9 mouse cellular contexts compared by ENCODE assay signal in the genomic region with DNA sequence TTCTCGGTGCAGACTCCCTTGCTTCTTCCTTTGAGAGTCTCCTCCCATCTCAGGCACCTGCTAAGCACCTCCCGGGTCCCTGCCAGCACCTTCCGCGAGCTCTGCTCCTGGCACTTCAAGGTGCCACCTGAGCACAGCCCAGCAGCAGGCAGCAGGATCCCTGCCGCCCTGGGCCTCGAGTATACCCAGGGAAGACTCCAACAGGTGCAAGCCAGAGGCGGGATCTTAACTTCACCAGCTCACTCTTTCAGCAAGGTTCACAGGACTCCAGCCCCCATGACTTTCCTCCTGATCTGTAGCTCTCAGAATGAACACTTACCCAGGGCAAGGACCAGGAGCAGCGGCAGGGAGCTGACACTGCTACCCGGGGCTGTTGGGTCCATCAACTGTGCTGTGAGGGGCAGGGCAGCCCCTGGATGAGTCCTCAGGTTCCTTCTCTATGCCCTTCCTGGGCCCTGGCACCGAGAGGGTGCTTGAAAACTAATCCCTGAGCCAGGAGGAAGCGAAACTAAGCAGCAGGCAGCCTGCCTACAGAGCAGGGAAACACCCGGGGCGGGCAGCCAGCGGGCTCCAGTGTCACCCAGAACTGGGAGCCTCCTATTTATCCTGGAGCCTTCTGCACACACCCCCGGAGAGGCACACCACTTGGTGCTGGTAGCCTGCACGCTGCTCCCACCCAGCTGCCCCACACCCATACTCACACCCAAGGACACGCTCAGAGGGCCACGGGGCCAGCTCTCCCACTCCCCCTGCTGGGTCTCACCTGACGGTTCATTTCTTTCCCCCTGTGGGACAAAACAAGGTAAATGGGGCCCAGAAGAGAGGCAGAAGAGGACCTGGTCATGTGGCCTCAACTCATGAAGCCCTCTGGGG. TPM values are rescaled to one million over a fixed set of nuclear protein-coding genes. Genes with fewer than 3 reads are reported as not detected.
DNase-seq lines count a peak whose midpoint lies in the region; ATAC-seq and TF ChIP-seq lines count a peak whose summit lies in the region.
"Had no signal": no experiment of that assay in that cellular context is flagged by ENCODE, and none has a peak within 500 bp of the region (broad histone marks: within the 10 kb centered on the region; RNA-seq: fewer than 3 reads in every experiment).

Gene Btc, minus strand, starts transcription at position 656 of the 873 bp plus-strand sequence.

- H3K4me2 ChIP-seq in hindbrain, embryonic 16.5 days (ENCODE audit: low read length), result peak within 1 kb of the TSS; percentile 53

- peak; percentile 20 for DNase-seq in MEL-GATA-1-ER (ENCODE audit: extremely low read depth, low read depth)
- peak; percentile 17 to 26 for DNase-seq in cerebellum, postnatal 14 days
- peak; percentile 92 for DNase-seq in gastrocnemius, adult 2 months
- peak; percentile 27 to 33 for DNase-seq in left cerebral cortex, adult 2 months (ENCODE audit: extremely low spot score in 1 of 2, low spot score in 2 of 2)
- peak; percentile 42 for DNase-seq in right cerebral cortex, adult 18-20 months
- DNase-seq in urinary bladder, postnatal 10 days (ENCODE audit: low spot score), result peak; percentile 10

- H3K9ac ChIP-seq in hindbrain, embryonic 16.5 days (ENCODE audit: low read depth, low read length), result peak within 1 kb of the TSS; percentile 48

- H3K27me3 ChIP-seq in hindbrain, embryonic 16.5 days (replicated peaks; ENCODE audit: control insufficient read depth, insufficient read depth, low read length), result no peaks in the 10 kb centered on the region
- H3K27me3 ChIP-seq in megakaryocyte, embryonic 14.5 days (replicated peaks), result peaks cover 7% of the 10 kb centered on the region

- WGBS in hindbrain, embryonic 16.5 days, result 12% methylated on average over 16 of the region's 19 CpGs

- H3K36me3 ChIP-seq in hindbrain, embryonic 16.5 days (ENCODE audit: control insufficient read depth, insufficient read depth, low read length), result no peaks in the 10 kb centered on the region
- H3K36me3 ChIP-seq in megakaryocyte, embryonic 14.5 days (replicated peaks; ENCODE audit: low read length), result no peaks in the 10 kb centered on the region

- peaks cover 5% of the 10 kb centered on the region for H3K4me1 ChIP-seq in hindbrain, embryonic 16.5 days (ENCODE audit: control insufficient read depth, insufficient read depth, low read depth, low read length)
- peaks cover 11% of the 10 kb centered on the region for H3K4me1 ChIP-seq in megakaryocyte, embryonic 14.5 days

- H3K27ac ChIP-seq in gastrocnemius, adult 2 months, result peak within 1 kb of the TSS; percentile 84
- no peak within 1 kb of the TSS for H3K27ac ChIP-seq in hindbrain, embryonic 16.5 days (ENCODE audit: low read depth, low read length)
- no peak within 1 kb of the TSS for H3K27ac ChIP-seq in left cerebral cortex, adult 2 months
- H3K27ac ChIP-seq: macrophage had no signal

- ATAC-seq in hindbrain, embryonic 16.5 days, result peak; percentile 69

- intact Hi-C loops in gastrocnemius, adult 2 months (cut with DNase I), result loop anchor here (5.0 kb wide), 1 partner anchor 80 kb away; no protein-coding TSS in a partner anchor
- intact Hi-C loops in left cerebral cortex, adult 2 months (cut with DNase I), result no loop called here

- no peaks in the 10 kb centered on the region for H3K9me3 ChIP-seq in hindbrain, embryonic 16.5 days (ENCODE audit: control insufficient read depth, low read length)
- H3K9me3 ChIP-seq in megakaryocyte, embryonic 14.5 days, result no peaks in the 10 kb centered on the region

- H3K4me3 ChIP-seq in gastrocnemius, adult 2 months, result peak within 1 kb of the TSS; percentile 79
- H3K4me3 ChIP-seq in hindbrain, embryonic 16.5 days (ENCODE audit: low read length), result peak within 1 kb of the TSS; percentile 34
- peak within 1 kb of the TSS; percentile 47 for H3K4me3 ChIP-seq in left cerebral cortex, adult 2 months
- H3K4me3 ChIP-seq in megakaryocyte, embryonic 14.5 days (replicated peaks), result peak within 1 kb of the TSS; percentile 93

- TF ChIP-seq CTCF in gastrocnemius, adult 2 months (IDR thresholded peaks at IDR 0.05), result peak; percentile 57
- peak; percentile 50 for TF ChIP-seq CTCF in left cerebral cortex, adult 2 months (IDR thresholded peaks at IDR 0.05)

RNA-seq across cellular contexts. Expression of gene Btc, which starts in this region (rescaled TPM):
- total RNA-seq in gastrocnemius, adult 2 months (2021), result under 1 TPM; 0.15 to 0.67 TPM
- polyA plus RNA-seq in hindbrain, embryonic 16.5 days (2015; fragmentation: Nextera tagmentation; extraction: Ambion mirVana), result 0.08 TPM in 1 of 2 replicates, not detected in the other
- total RNA-seq in left cerebral cortex, adult 2 months (2021), result under 1 TPM; 0.30 to 0.50 TPM
- not detected in 2 replicates for polyA plus RNA-seq in megakaryocyte, embryonic 14.5 days (2012; ENCODE audit: insufficient read depth, low replicate concordance)
- polyA plus RNA-seq: macrophage had no signal

Comparison
In these comparisons a context has a peak if more than half of its experiments do, and no peak if none do; other contexts are left out.
1. Peak in DNase-seq, H3K4me3 ChIP-seq and H3K27ac ChIP-seq in gastrocnemius, adult 2 months; RNA of the gene not detected or under 1 TPM.
2. Peak in ATAC-seq, H3K4me3 ChIP-seq, H3K9ac ChIP-seq and H3K4me2 ChIP-seq in hindbrain, embryonic 16.5 days; RNA of the gene not detected or under 1 TPM.
3. Peak in DNase-seq and H3K4me3 ChIP-seq in left cerebral cortex, adult 2 months; RNA of the gene not detected or under 1 TPM.
4. DNase-seq: peak in every context shown above with its lines; median percentile 92 in gastrocnemius, adult 2 months; 42 in right cerebral cortex, adult 18-20 months; 30 in left cerebral cortex, adult 2 months; 22 in cerebellum, postnatal 14 days; 20 in MEL-GATA-1-ER; 10 in urinary bladder, postnatal 10 days.
5. H3K4me3 ChIP-seq: peak in every context shown above with its lines; median percentile 93 in megakaryocyte, embryonic 14.5 days; 79 in gastrocnemius, adult 2 months; 47 in left cerebral cortex, adult 2 months; 34 in hindbrain, embryonic 16.5 days.